Mouse (Mus musculus): ENCODE measurements around the gene 2700097O09Rik. TPM values are rescaled to one million over a fixed set of nuclear protein-coding genes. Genes with fewer than 3 reads are reported as not detected.

Gene 2700097O09Rik
- polyA plus RNA-seq, 1 experiment = 1.7 TPM

DNA sequence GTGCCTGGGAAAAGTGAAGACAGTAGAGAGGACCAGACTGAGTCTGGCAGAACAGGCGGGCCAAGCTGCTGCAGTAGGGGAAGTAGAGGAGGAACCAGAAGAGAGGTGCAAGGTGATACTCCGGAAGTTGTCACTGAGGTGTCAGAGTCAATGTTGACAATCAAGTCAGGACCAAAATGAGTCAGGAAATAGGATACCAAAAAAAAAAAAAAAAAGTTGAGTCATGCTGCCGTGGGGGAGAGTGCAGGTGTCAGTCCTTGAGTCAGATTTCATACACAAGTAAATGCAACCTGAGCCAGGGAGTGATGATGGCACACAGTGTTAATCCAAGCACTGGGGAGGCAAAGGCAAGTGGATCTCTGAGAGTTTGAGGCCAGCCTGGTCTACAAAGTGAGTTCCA lies 52.8 kb downstream of the 2700097O09Rik start:
- 30% methylated on average over 3 of the region's 3 CpGs for WGBS
- Histone ChIP-seq H3K4me3 (ENCODE audit: low read depth, low read length) (no peak overlapping the region), H3K27me3 (ENCODE audit: control insufficient read depth, insufficient read depth, low read length) (no peaks in the 10 kb centered on the region), H3K4me1 (ENCODE audit: control insufficient read depth, insufficient read depth, insufficient read length, low read length) (no peaks in the 10 kb centered on the region), H3K27ac (ENCODE audit: insufficient read depth, low read depth, low read length) (no peak overlapping the region), H3K36me3 (ENCODE audit: control insufficient read depth, insufficient read depth, low read length) (no peaks in the 10 kb centered on the region)
- TF ChIP-seq CTCF (IDR thresholded peaks at IDR 0.05; ENCODE audit: extremely low read depth, insufficient read length, insufficient replicate concordance, low read depth, low read length) (no peak), POLR2A (IDR thresholded peaks at IDR 0.05; ENCODE audit: low read depth, low read length) (no peak)

DNA sequence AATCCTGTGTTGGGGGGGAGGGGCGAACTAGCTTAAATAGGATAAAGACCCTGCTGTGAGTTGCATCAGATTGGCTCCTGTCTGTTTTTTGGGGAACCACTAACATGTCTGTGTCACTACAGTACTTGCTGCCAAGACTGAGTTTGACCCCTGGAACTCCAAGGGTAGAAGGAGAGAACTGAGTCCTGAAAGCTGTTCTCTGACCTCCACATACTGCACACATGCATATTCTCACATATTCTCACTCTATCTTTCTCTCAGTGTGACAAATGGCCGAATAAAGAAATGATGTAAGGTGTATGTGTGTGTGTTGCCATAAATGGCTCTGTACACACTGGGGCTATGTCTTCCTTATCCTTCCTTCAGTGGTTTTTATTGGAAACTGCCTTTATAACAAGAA lies 56.6 kb downstream of the 2700097O09Rik start:
- Histone ChIP-seq H3K27ac (ENCODE audit: insufficient read depth, low read depth, low read length) (no peak overlapping the region), H3K4me1 (ENCODE audit: control insufficient read depth, insufficient read depth, insufficient read length, low read length) (peaks cover 4% of the 10 kb centered on the region; the same call in 1 of the 2 replicates), H3K36me3 (ENCODE audit: control insufficient read depth, insufficient read depth, low read length) (no peaks in the 10 kb centered on the region), H3K4me3 (ENCODE audit: low read depth, low read length) (no peak overlapping the region), H3K27me3 (ENCODE audit: control insufficient read depth, insufficient read depth, low read length) (no peaks in the 10 kb centered on the region)
- 69% methylated on average over 2 of the region's 2 CpGs for WGBS
- TF ChIP-seq CTCF (IDR thresholded peaks at IDR 0.05; ENCODE audit: extremely low read depth, insufficient read length, insufficient replicate concordance, low read depth, low read length) (no peak), POLR2A (IDR thresholded peaks at IDR 0.05; ENCODE audit: low read depth, low read length) (no peak)

DNA sequence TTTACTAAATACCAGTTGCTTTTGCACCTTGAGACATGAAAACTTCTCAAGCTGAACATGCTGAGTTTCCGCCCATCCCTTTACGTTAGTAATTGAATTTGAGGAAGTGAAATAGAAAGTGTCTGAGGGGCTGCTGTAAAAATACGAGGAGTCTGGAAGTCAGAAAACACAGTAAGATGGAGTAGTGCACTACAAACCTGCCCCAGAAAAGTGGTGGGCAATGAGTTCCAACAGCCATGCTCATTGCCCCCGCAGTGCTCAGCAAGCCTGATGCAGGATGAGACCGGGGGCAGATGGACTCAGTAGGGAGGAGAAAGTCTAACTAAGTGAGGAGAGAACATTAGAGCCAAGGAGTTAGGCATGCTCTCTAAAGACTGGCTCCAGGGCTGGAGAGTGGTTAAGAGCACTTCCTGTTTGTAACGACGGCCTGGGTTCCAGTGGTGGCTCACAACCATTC lies 60.5 kb downstream of the 2700097O09Rik start:
- peaks cover 4% of the 10 kb centered on the region; the same call in 1 of the 2 replicates for H3K4me1 ChIP-seq (ENCODE audit: control insufficient read depth, insufficient read depth, insufficient read length, low read length)
- TF ChIP-seq CTCF (IDR thresholded peaks at IDR 0.05; ENCODE audit: extremely low read depth, insufficient read length, insufficient replicate concordance, low read depth, low read length) (no peak), POLR2A (IDR thresholded peaks at IDR 0.05; ENCODE audit: low read depth, low read length) (no peak)
- H3K27me3 ChIP-seq (ENCODE audit: control insufficient read depth, insufficient read depth, low read length) = no peaks in the 10 kb centered on the region
- 72% methylated on average over 7 of the region's 7 CpGs for WGBS
- H3K4me3 ChIP-seq (ENCODE audit: low read depth, low read length) = no peak overlapping the region
- H3K27ac ChIP-seq (ENCODE audit: insufficient read depth, low read depth, low read length) = peak overlapping the region; percentile 49
- H3K36me3 ChIP-seq (ENCODE audit: control insufficient read depth, insufficient read depth, low read length) = no peaks in the 10 kb centered on the region

DNA sequence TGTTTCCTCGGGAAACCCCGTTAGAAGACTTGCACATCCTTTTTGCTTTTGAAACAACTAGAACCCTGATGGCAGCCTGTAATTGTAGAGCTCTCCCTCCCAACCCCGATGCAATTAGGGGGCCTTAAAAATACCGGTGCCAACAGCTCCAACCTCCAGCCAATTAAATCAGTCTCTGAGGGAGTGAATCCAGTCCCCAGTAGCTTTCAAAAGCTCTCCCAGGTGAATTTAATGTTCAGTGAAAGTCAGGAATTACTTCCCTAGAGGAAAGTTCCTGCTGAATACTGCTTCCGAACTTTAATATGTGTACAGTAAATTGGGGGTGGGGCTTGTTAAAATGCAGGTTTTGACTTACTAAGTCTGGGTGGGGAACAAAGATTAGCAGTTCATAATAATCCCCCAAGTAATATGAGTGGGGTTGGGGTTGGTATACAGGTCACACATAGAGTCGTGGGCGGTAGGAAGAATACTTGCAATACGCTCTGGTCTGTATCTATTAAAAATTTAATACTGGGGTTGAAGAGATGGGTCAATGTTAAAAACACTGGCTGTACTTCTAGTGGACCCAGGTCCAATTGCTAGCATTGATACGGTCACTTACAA lies 62.7 kb downstream of the 2700097O09Rik start:
- WGBS = 68% methylated on average over 9 of the region's 9 CpGs
- no peak overlapping the region; the same call in 1 of the 2 replicates for H3K27ac ChIP-seq (ENCODE audit: insufficient read depth, low read depth, low read length)

DNA sequence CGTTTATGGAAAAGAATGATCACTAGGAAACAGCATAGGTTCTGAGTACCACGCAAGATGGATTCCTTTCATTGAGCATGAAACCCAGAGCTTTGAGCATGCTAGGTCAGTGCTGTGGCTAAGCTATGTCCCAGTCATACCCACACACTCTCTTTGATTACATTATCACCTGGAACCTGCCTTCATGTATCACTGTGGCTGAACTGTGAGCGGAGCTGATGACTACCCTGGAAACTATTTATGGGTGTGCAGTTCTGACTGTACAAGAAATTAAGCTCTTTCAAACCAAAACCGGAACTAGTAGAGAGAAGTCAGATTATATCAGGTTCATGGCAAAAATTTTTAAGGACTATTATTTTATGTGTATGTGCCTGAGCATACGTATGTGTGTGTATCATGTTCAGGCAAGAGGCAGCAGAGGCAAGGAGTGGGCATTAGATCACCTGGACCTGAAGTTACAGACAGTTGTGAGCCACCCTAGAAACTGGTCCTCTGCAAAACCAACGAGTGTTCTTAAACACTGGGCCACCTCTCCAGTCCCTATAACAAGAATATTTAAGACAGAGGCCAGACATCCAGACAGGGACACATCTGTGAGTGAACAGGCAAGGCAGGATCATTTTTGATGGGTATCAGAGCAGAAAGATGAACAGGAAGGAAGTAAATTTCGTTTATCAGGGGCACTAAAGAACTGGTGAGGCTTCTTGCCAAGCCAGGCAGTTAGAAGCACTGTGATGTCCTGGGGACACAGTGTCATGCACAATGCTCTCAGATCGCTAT lies 63.4 kb downstream of the 2700097O09Rik start:
- 0 out of 2 replicates have a peak overlapping the region, but pooled peaks have one; percentile 13 for H3K27ac ChIP-seq (ENCODE audit: insufficient read depth, low read depth, low read length)
- H3K4me1 ChIP-seq (ENCODE audit: control insufficient read depth, insufficient read depth, insufficient read length, low read length) = peaks cover 4% of the 10 kb centered on the region; the same call in 1 of the 2 replicates
- 62% methylated on average over 8 of the region's 8 CpGs for WGBS
- no peaks in the 10 kb centered on the region for H3K27me3 ChIP-seq (ENCODE audit: control insufficient read depth, insufficient read depth, low read length)
- TF ChIP-seq CTCF (IDR thresholded peaks at IDR 0.05; ENCODE audit: extremely low read depth, insufficient read length, insufficient replicate concordance, low read depth, low read length) (no peak), POLR2A (IDR thresholded peaks at IDR 0.05; ENCODE audit: low read depth, low read length) (no peak)
- H3K4me3 ChIP-seq (ENCODE audit: low read depth, low read length) = no peak overlapping the region
- no peaks in the 10 kb centered on the region for H3K36me3 ChIP-seq (ENCODE audit: control insufficient read depth, insufficient read depth, low read length)

More for the DNA sequence above, 62.7 kb downstream of the 2700097O09Rik start:
- H3K4me1 ChIP-seq (ENCODE audit: control insufficient read depth, insufficient read depth, insufficient read length, low read length) = peaks cover 4% of the 10 kb centered on the region; the same call in 1 of the 2 replicates
- no peaks in the 10 kb centered on the region for H3K36me3 ChIP-seq (ENCODE audit: control insufficient read depth, insufficient read depth, low read length)
- TF ChIP-seq CTCF (IDR thresholded peaks at IDR 0.05; ENCODE audit: extremely low read depth, insufficient read length, insufficient replicate concordance, low read depth, low read length) = no peak
- no peak for TF ChIP-seq POLR2A (IDR thresholded peaks at IDR 0.05; ENCODE audit: low read depth, low read length)
- H3K4me3 ChIP-seq (ENCODE audit: low read depth, low read length) = no peak overlapping the region
- H3K27me3 ChIP-seq (ENCODE audit: control insufficient read depth, insufficient read depth, low read length) = no peaks in the 10 kb centered on the region

DNA sequence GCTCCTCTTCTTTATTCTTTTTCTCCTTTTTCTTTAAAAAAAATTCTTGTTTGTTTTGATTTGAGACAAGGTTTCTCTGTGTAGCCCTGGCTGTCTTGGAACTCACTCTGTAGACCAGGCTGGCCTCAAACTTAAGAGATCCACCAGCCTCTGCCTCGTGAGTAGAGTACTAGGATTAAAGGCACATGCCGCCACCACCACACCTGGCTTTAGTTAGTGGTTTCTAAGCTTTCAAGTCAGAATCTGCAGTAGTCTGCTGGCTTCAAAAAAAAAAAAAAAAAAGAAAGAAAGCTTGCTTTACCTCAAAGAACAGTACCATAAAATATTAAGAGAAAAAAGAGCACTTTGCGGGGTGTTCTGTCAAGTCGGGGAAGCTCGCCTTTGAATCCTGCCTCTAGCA lies 64.5 kb downstream of the 2700097O09Rik start:
- H3K36me3 ChIP-seq (ENCODE audit: control insufficient read depth, insufficient read depth, low read length) = no peaks in the 10 kb centered on the region
- peaks cover 4% of the 10 kb centered on the region; the same call in 1 of the 2 replicates for H3K4me1 ChIP-seq (ENCODE audit: control insufficient read depth, insufficient read depth, insufficient read length, low read length)
- 87% methylated on average over 5 of the region's 5 CpGs for WGBS
- H3K27me3 ChIP-seq (ENCODE audit: control insufficient read depth, insufficient read depth, low read length) = no peaks in the 10 kb centered on the region
- TF ChIP-seq POLR2A (IDR thresholded peaks at IDR 0.05; ENCODE audit: low read depth, low read length) (no peak), CTCF (IDR thresholded peaks at IDR 0.05; ENCODE audit: extremely low read depth, insufficient read length, insufficient replicate concordance, low read depth, low read length) (no peak)
- no peak overlapping the region for H3K27ac ChIP-seq (ENCODE audit: insufficient read depth, low read depth, low read length)
- no peak overlapping the region for H3K4me3 ChIP-seq (ENCODE audit: low read depth, low read length)
